Mouse (Mus musculus) liver, adult 2 months (tissue): ENCODE measurements around the gene Stard3nl. TPM values are rescaled to one million over a fixed set of nuclear protein-coding genes. Genes with fewer than 3 reads are reported as not detected.

ENCODE experiments used
- polyA plus RNA-seq: library from polyadenylated mRNA; depleted of rRNA; stranded (reverse); fragments of >200 nt; gene quantifications from 2 replicates; pipeline ENCODE4 v1.2.3, GENCODE M21; 2012; rRNA removed
- total RNA-seq: library from RNA; depleted of rRNA; stranded (reverse); fragments of >200 nt; gene quantifications from 2 replicates; pipeline ENCODE4 v1.2.3, GENCODE M21; 2014; rRNA removed

Gene Stard3nl
- total and polyA plus RNA-seq, 2 experiments, result 6.9 to 15.0 TPM

Other genes starting within 250 kb of the Stard3nl start
- 0.47 and 0.65 TPM in 2 replicates for gene Epdr1, start 224.1 kb upstream of the Stard3nl start, total RNA-seq
- 0.16 and 0.80 TPM in 2 replicates for gene Epdr1, start 224.1 kb upstream of the Stard3nl start, polyA plus RNA-seq
- gene Sfrp4, start 227.3 kb upstream of the Stard3nl start, total RNA-seq, result 0.09 and 0.20 TPM in 2 replicates
- gene Sfrp4, start 227.3 kb upstream of the Stard3nl start, polyA plus RNA-seq, result 0.02 TPM in 1 of 2 replicates, not detected in the other